Mouse (Mus musculus): ENCODE results near the gene Foxred2.

Gene Foxred2

DNA sequence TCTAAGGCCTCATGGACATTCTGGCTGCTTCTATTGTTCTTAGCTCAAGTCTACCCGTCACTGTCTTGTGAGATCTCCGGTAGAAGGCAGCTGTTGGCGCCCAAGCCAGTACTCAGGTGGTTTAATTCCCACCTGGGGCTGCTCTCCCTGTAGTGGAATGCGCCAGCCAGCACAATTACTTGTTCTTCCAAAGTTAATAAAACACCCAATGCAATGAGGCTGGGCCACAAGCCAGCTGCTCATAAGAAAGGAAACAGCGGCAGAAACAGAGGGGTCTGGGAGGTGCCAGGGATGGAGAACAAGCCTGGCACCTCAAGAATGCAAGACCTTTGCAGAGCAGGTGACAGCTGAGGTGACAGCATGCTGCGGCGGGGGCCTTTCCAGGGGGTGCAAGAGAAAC is 7.5 kb downstream of the Foxred2 start:
- no peak for DNase-seq (ENCODE audit: low read depth in 1 of 2, low spot score in 2 of 2)

GRCm38 (mm10) chr15:77945711-77946110 is 10.8 kb downstream of the Foxred2 start:
- peak; percentile 81 to 84 for DNase-seq (ENCODE audit: low read depth in 1 of 2, low spot score in 2 of 2)

GRCm38 (mm10) chr15:77941563-77941962 is 15.0 kb downstream of the Foxred2 start:
- DNase-seq (ENCODE audit: low read depth in 1 of 2, low spot score in 2 of 2) = no peak

DNA sequence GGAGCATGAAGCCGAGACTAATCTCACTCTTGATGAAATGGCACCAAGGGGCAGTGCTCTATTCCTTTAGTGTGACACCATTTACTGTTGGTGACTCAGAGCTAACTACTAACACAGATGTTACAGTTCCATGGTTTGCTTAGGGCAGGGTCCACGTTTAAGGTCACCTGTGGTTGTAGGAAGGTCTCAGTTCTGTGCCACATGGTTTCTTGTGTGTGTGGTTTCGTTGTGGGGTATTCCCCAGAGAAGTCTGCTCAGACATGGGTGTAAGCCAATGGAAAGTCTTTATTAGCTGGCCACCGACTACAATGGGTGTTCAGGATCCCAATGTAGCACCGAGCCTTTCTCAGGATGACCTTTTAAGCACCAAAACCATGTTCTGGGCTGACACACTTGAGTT is 18.0 kb downstream of the Foxred2 start:
- DNase-seq (ENCODE audit: low read depth in 1 of 2, low spot score in 2 of 2) = no peak

GRCm38 (mm10) chr15:77935673-77936375 is 20.7 kb downstream of the Foxred2 start:
- DNase-seq (ENCODE audit: low read depth in 1 of 2, low spot score in 2 of 2) = no peak

GRCm38 (mm10) chr15:77934968-77935367 is 21.6 kb downstream of the Foxred2 start:
- DNase-seq (ENCODE audit: low read depth in 1 of 2, low spot score in 2 of 2) = no peak

DNA sequence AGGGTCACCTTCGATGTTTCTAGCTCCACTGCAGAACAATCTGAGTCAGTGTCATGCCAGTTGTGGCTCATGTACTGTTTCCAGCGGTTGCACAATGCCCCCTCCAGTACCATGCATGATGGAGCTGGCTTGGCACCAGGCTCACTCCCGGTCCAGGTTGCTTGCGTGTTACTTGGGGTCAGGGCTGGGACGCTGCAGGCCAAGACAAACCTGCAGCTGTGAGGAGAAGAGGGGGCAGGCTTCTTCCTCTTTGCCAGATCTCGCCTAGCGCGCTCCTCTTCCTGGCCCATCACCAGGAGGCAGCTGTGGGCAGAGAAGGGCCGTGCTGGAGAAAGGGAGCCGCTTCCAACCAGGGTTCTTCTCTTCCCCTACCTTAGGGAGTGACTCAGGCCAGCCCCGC is 22.2 kb downstream of the Foxred2 start:
- no peak for DNase-seq (ENCODE audit: low read depth in 1 of 2, low spot score in 2 of 2)

- DNase-seq (ENCODE audit: low read depth in 1 of 2, low spot score in 2 of 2) = peak; percentile 85 to 91
Observed at GRCm38 (mm10) chr15:77933770-77934169, 22.8 kb downstream of the Foxred2 start.

- DNase-seq (ENCODE audit: low read depth in 1 of 2, low spot score in 2 of 2) = no peak
Observed at GRCm38 (mm10) chr15:77933222-77933621, 23.3 kb downstream of the Foxred2 start.

DNA sequence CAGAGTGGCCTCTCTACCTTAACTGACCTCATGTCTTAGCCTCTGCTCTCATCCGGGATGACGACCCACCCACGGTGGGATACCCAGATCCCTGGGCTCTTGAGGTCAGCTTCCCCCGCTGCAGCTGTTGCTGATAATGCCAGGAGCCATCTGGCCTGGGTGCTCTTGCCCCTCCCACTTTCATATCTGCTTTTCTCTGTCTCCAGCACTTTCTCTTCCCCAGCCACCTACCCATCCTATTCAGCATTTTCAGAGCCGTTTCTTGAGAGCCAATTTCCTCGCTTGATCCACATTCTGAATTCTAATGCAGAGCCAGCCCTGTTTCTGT is 24.9 kb downstream of the Foxred2 start:
- DNase-seq (ENCODE audit: low read depth in 1 of 2, low spot score in 2 of 2) = peak in 1 of 2 experiments; percentile 30

DNA sequence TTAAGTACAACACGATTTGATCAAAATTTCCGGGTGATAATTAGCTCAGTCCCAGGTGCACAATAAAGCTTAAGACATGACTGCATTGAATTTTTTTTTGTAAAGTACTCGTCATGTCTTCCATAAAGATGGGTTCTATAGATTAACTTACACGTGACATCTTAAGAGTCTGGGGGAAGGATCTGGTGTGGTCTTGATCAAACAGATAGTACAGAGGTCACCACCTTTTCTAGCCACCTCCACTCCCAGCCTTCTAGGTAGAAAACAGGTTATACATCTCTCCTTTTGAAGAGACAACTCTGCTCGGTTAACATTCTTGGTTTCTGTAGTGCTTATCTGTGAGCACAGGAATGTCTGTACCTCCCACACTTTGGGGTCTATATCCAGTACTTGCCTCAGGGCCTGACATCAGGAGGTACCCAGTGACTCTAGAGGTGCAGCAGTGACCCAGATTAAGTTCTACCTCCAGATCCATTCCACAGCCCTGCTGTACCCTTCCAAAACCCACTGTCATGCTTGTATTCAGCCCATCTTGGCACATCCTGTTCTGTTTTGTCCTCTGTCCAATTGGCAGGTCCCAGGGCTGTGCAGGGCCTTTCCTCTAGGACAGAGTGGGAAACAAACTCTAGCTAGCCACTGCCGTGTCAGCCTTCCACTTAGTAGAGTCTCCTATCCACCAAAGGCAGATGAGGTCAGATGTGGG is 25.4 kb downstream of the Foxred2 start:
- DNase-seq (ENCODE audit: low read depth in 1 of 2, low spot score in 2 of 2) = no peak

DNA sequence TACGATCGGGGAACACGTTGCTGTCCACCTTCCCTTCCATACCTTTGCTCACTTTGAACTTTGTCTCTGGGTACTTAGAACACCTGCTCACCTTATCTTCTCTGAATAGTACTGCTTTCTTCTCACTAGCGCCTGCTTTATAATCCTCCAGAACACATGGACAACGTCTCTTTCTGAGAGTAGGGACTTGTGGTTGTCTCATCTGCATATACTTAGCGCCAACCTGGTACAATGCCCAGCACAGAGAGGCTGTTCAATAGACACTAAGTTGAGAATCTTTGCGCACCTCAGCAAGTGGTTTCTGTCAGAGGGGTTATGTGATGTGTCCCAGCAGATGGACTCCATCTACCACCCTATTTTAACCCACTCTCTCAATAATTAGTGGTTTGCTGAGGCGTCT is 26.7 kb downstream of the Foxred2 start:
- DNase-seq (ENCODE audit: low read depth in 1 of 2, low spot score in 2 of 2) = no peak

GRCm38 (mm10) chr15:77928673-77929331 is 27.7 kb downstream of the Foxred2 start, which contains the start of gene Txn2:
Gene Txn2 (minus strand): TSS chr15:77929006.
- peak; percentile 94 to 97 for DNase-seq (ENCODE audit: low read depth in 1 of 2, low spot score in 2 of 2)

GRCm38 (mm10) chr15:77928091-77928490 is 28.4 kb downstream of the Foxred2 start:
- DNase-seq (ENCODE audit: low read depth in 1 of 2, low spot score in 2 of 2) = no peak

GRCm38 (mm10) chr15:77926921-77927320 is 29.6 kb downstream of the Foxred2 start:
- DNase-seq (ENCODE audit: low read depth in 1 of 2, low spot score in 2 of 2) = no peak

DNA sequence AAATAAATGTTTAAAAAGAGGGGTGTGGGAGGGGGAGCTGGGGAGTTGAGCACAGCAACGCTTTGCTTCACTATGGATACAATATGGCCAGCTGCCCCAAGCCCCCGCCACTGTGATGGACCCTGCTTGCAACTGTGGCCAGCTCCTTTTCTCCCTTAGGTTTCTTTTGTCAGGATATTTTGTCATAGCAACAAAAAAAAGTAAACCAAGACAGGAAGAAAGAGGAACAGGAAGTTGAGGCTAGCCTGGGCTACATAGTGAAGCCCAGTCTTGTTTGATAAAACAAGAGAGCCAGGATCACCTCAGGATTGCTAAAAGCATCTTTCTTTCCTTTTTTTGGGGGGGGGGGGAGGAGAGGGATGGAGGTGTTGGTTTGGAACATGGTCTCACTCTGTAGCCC is 31.3 kb downstream of the Foxred2 start:
- DNase-seq (ENCODE audit: low read depth in 1 of 2, low spot score in 2 of 2) = no peak

- no peak for DNase-seq (ENCODE audit: low read depth in 1 of 2, low spot score in 2 of 2)
Observed at GRCm38 (mm10) chr15:77923267-77924035, 33.1 kb downstream of the Foxred2 start.

DNA sequence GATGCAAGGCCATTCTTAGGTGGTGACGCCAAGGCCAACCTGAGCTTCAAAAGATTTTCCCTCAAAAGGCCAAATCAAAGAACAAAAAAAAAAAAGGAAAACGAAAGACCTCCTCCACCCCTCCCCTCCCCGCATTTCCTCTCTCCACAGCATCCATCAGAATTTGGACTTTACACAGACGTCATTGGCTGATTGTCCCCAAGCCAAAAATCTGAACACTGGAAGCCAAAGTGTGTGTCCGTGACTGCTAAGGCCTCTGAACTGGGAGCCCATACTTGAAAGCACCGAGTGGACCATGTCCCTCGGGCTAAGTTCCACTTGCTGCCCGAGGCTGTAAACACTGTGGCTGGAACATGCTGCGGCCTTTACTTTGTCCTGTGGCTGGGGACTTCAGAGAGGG is 33.8 kb downstream of the Foxred2 start:
- no peak for DNase-seq (ENCODE audit: low read depth in 1 of 2, low spot score in 2 of 2)

DNA sequence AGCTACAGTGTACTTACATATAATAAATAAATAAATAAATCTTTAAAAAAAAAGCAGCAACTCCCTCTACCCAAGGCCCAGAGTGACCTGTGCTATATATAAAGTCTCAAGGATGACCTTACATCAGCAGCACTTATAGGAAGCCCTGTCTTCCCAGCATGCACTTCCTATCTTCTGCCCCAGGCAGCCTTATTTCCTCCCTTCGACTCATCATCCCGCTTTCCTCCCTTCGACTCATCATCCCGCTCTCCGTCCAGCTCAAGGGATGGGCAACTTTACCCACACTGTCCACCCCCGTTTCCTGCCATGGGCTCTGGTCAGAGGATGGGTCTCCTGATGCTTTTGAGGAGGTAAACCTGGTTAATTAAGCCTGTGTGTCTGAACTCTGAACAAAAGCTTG is 34.9 kb downstream of the Foxred2 start:
- no peak for DNase-seq (ENCODE audit: low read depth in 1 of 2, low spot score in 2 of 2)

DNA sequence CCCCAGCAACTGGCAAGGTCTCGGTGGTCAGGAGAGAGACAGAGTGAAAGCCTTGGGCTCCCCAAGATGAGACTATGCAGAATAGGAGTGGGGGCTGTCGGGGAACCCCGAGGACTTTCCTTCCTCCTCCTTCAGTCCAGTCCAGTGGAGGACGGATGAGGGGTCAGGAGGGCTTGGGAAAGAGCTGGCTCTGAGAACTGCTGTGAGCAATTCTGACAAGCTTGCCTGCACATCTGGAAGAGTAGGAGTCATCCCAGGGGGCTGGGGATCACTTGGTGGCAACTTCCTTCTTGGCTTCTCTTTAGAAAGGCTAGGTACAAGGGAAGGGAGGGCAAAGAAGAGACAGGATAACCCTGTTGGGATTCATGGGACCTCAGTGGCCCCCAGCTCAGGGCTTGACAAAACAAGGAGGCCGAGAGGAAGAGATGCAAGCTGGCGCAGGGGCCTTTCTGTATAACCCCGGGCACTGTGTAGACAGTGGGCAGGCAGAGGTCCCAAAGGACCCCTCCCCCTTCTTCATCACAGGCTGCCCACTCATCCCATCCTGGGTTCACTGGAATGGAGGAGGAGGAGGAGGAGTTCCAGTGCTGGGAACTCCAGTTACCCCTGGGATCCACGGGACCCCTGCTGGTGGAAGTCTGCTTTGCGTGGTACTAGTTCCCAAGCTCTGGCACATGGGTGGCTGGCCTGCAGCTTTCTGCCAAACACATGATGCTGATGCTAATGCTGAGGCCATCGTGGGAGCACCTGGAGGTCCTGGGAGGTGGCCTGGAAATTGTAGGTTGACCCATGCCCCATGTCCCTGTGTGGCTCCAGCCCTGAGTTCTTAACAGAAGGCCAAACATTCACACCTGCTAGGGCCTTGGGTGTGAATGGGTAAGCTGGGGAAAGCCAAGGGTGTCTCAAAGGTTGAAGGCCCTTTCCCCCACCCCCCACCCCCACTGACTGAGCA is 35.7 kb downstream of the Foxred2 start:
- no peak for DNase-seq (ENCODE audit: low read depth in 1 of 2, low spot score in 2 of 2)

Data from monocyte, adult 2 months (primary cell).